Mouse (Mus musculus) MEL (cell line): ENCODE data around the gene Veph1. TPM values are rescaled to one million over a fixed set of nuclear protein-coding genes. Genes with fewer than 3 reads are reported as not detected.

Experiments
- DNase-seq: peaks from one replicate; pipeline ENCODE4 v3.0.0; 2011; ENCODE audit warnings: low read depth, low spot score
- H3K27ac ChIP-seq: 2 replicates; pipeline ENCODE4 v1.5.1; 2012; ENCODE audit warnings: low read depth, mild to moderate bottlenecking, control low read depth, low read length, moderate library complexity; ENCODE audit not compliant: control insufficient read depth
- H3K27me3 ChIP-seq, 2 experiments: fragments of 150-350 bp in 1 of 2; sonication (generic) in 1 of 2; 2 replicates each; pipeline ENCODE4 v1.6.1; 2012; ENCODE audit warnings: low read length in 2 of 2, mild to moderate bottlenecking in 2 of 2, improper control_type of control experiment in 1 of 2, moderate library complexity in 1 of 2; ENCODE audit not compliant: insufficient read depth in 2 of 2, control insufficient read depth in 1 of 2
- H3K36me3 ChIP-seq, 2 experiments: 2 replicates each; pipeline ENCODE4 v1.6.1; 2012 to 2014; ENCODE audit warnings: low read length in 2 of 2, improper control_type of control experiment in 1 of 2, inconsistent platforms in 1 of 2, mild to moderate bottlenecking in 1 of 2; ENCODE audit not compliant: insufficient read depth in 2 of 2, control insufficient read depth in 1 of 2
- H3K4me1 ChIP-seq, 2 experiments: fragments of 150-350 bp in 1 of 2; sonication (generic) in 1 of 2; 2 replicates each; pipeline ENCODE4 v1.6.1; 2012; ENCODE audit warnings: low read length in 2 of 2, improper control_type of control experiment in 1 of 2, mild to moderate bottlenecking in 1 of 2; ENCODE audit not compliant: insufficient read depth in 2 of 2, control insufficient read depth in 1 of 2
- H3K4me3 ChIP-seq, 2 experiments: fragments of 150-350 bp in 1 of 2; sonication (generic) in 1 of 2; 2 replicates each; pipeline ENCODE4 v1.5.1; 2012; ENCODE audit warnings: low read depth in 2 of 2, low read length in 2 of 2, mild to moderate bottlenecking in 2 of 2, moderate library complexity in 2 of 2, control low read depth in 1 of 2, improper control_type of control experiment in 1 of 2; ENCODE audit not compliant: control insufficient read depth in 1 of 2, insufficient read depth in 1 of 2
- H3K79me2 ChIP-seq: 2 replicates; pipeline ENCODE4 v1.6.1; 2012; ENCODE audit warnings: mild to moderate bottlenecking, low read length, moderate library complexity; ENCODE audit not compliant: control insufficient read depth, poor library complexity, insufficient read depth
- H3K9ac ChIP-seq: 2 replicates; pipeline ENCODE4 v1.6.1; 2012; ENCODE audit warnings: low read depth, mild to moderate bottlenecking, control low read depth, low read length, moderate library complexity; ENCODE audit not compliant: control insufficient read depth, poor library complexity, severe bottlenecking
- H3K9me3 ChIP-seq: fragments of 150-350 bp; sonication (generic); replicated peaks from 2 replicates; pipeline ENCODE4 v1.6.1; 2012; ENCODE audit warnings: mild to moderate bottlenecking, low read length, improper control_type of control experiment, moderate library complexity; ENCODE audit not compliant: insufficient read depth
- BHLHE40 ChIP-seq: IDR thresholded peaks from 2 replicates; pipeline ENCODE4 v1.6.1; 2012; ENCODE audit warnings: low read depth, mild to moderate bottlenecking, inconsistent platforms, low read length, improper control_type of control experiment, borderline replicate concordance
- CHD1 ChIP-seq: IDR thresholded peaks from 2 replicates; pipeline ENCODE4 v1.6.1; 2012; ENCODE audit warnings: low read depth, mild to moderate bottlenecking, inconsistent platforms, low read length, improper control_type of control experiment
- CTCF ChIP-seq, 3 experiments: IDR thresholded peaks in 2 of 3; conservative IDR thresholded peaks in 1 of 3; 2 replicates each; pipeline ENCODE4 v1.5.1; 2011 to 2012; ENCODE audit warnings: low read length in 3 of 3, low read depth in 2 of 3, mild to moderate bottlenecking in 2 of 3, improper control_type of control experiment in 1 of 3, inconsistent platforms in 1 of 3, mixed read lengths in 1 of 3, moderate library complexity in 1 of 3; ENCODE audit not compliant: control insufficient read depth in 1 of 3, insufficient read depth in 1 of 3, poor library complexity in 1 of 3, severe bottlenecking in 1 of 3
- EP300 ChIP-seq, 2 experiments: IDR thresholded peaks; 2 replicates each; pipeline ENCODE4 v1.6.1; 2011; ENCODE audit warnings: improper control_type of control experiment in 2 of 2, low read length in 2 of 2, low read depth in 1 of 2, mild to moderate bottlenecking in 1 of 2
- GABPA ChIP-seq: IDR thresholded peaks from 2 replicates; pipeline ENCODE4 v1.6.1; 2012; ENCODE audit warnings: low read depth, mild to moderate bottlenecking, inconsistent platforms, low read length, improper control_type of control experiment, moderate library complexity
- GATA1 ChIP-seq: IDR thresholded peaks from 2 replicates; pipeline ENCODE4 v1.6.1; 2011; ENCODE audit warnings: low read depth, low read length, improper control_type of control experiment
- KAT2A ChIP-seq: conservative IDR thresholded peaks from 2 replicates; pipeline ENCODE4 v1.6.1; 2012; ENCODE audit warnings: low read depth, low read length, improper control_type of control experiment, inconsistent platforms
- MAFK ChIP-seq: IDR thresholded peaks from 2 replicates; pipeline ENCODE4 v1.6.1; 2011; ENCODE audit warnings: low read depth, mild to moderate bottlenecking, low read length, improper control_type of control experiment, borderline replicate concordance
- MAX ChIP-seq: IDR thresholded peaks from 2 replicates; pipeline ENCODE4 v1.6.1; 2011; ENCODE audit warnings: low read length, improper control_type of control experiment
- MXI1 ChIP-seq: IDR thresholded peaks from 2 replicates; pipeline ENCODE4 v1.6.1; 2011; ENCODE audit warnings: mild to moderate bottlenecking, low read depth, low read length, improper control_type of control experiment
- NELFE ChIP-seq: IDR thresholded peaks from 2 replicates; pipeline ENCODE4 v1.6.1; 2011; ENCODE audit warnings: low read depth, low read length, improper control_type of control experiment
- NRF1 ChIP-seq: IDR thresholded peaks from 2 replicates; pipeline ENCODE4 v1.6.1; 2014; ENCODE audit warnings: low read depth, mild to moderate bottlenecking, inconsistent platforms, low read length, improper control_type of control experiment, moderate library complexity; ENCODE audit not compliant: poor library complexity, insufficient read depth, severe bottlenecking
- POLR2A ChIP-seq, 2 experiments: IDR thresholded peaks; 2 replicates each; pipeline ENCODE4 v1.6.1; 2011 to 2012; ENCODE audit warnings: low read length in 2 of 2, mild to moderate bottlenecking in 2 of 2, control low read depth in 1 of 2, improper control_type of control experiment in 1 of 2, low read depth in 1 of 2, moderate library complexity in 1 of 2; ENCODE audit not compliant: control insufficient read depth in 1 of 2, insufficient read depth in 1 of 2, poor library complexity in 1 of 2
- POLR2AphosphoS2 ChIP-seq: IDR thresholded peaks from 2 replicates; pipeline ENCODE4 v1.6.1; 2011; ENCODE audit warnings: low read length, improper control_type of control experiment
- RAD21 ChIP-seq: IDR thresholded peaks from 2 replicates; pipeline ENCODE4 v1.6.1; 2011; ENCODE audit warnings: mild to moderate bottlenecking, low read depth, low read length, improper control_type of control experiment
- SMC3 ChIP-seq: IDR thresholded peaks from 2 replicates; pipeline ENCODE4 v1.6.1; 2011; ENCODE audit warnings: low read depth, low read length, improper control_type of control experiment
- TBP ChIP-seq: IDR thresholded peaks from 2 replicates; pipeline ENCODE4 v1.8.0; 2011; ENCODE audit warnings: low read depth, low read length, improper control_type of control experiment
- UBTF ChIP-seq: IDR thresholded peaks from 2 replicates; pipeline ENCODE4 v1.6.1; 2012; ENCODE audit warnings: low read depth, mild to moderate bottlenecking, inconsistent platforms, low read length, improper control_type of control experiment, moderate library complexity, borderline replicate concordance; ENCODE audit not compliant: insufficient read depth
- USF1 ChIP-seq: IDR thresholded peaks from 2 replicates; pipeline ENCODE4 v1.6.1; 2014; ENCODE audit warnings: low read depth, mild to moderate bottlenecking, inconsistent platforms, low read length, improper control_type of control experiment, moderate library complexity
- USF2 ChIP-seq, 2 experiments: IDR thresholded peaks; 2 replicates each; pipeline ENCODE4 v1.6.1; 2011 to 2012; ENCODE audit warnings: improper control_type of control experiment in 2 of 2, low read length in 2 of 2, borderline replicate concordance in 1 of 2, inconsistent platforms in 1 of 2, low read depth in 1 of 2, mild to moderate bottlenecking in 1 of 2; ENCODE audit not compliant: insufficient read depth in 1 of 2
- ZNF384 ChIP-seq: IDR thresholded peaks from 2 replicates; pipeline ENCODE4 v1.6.1; 2012; ENCODE audit warnings: low read depth, mild to moderate bottlenecking, inconsistent platforms, low read length, improper control_type of control experiment
- polyA plus RNA-seq, 2 experiments: library from polyadenylated mRNA; stranded (reverse) in 1 of 2; unstranded in 1 of 2; fragments of >175 nt in 1 of 2; fragments of >200 nt in 1 of 2; gene quantifications; 2 replicates each; pipeline versions ENCODE4 v1.2.1 to v1.2.4; 2012; ENCODE audit warnings: low replicate concordance in 2 of 2, low read depth in 1 of 2; ENCODE audit not compliant: insufficient read length in 2 of 2, insufficient read depth in 1 of 2, missing spikeins in 1 of 2
- total RNA-seq: library from RNA; depleted of rRNA; stranded (reverse); fragments of 300-350 nt; gene quantifications from 2 replicates; pipeline ENCODE4 v1.2.3, GENCODE M21; 2012

Gene Veph1
- total and polyA plus RNA-seq, 3 experiments: 0.01 TPM; not detected in 2

DNA sequence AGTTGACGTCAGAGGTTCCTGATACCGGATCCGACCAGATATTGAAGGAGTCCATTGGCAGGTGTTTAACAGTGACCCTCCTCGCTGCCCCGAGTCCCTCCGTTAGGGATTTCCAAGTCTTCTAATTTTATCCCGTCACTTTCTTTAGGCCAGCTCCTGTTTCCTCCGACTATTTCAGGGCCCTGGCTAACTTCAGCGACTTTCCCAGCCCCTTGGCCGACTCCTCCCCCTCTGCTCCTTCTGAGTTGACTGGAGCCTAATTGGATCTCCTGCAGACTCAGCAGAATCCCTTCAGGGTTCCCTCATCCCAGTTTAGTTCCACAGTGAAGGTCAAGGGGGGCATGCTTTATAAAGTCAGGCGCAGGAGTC lies 75.4 kb downstream of the Veph1 start:
- DNase-seq: no peak
- H3K27me3 ChIP-seq: peaks cover 0 to 1% of the 10 kb centered on the region in 2 experiments; a peak in 2 of 4 replicates
- no peak for TF ChIP-seq TBP
- no peak for TF ChIP-seq GABPA
- no peak for TF ChIP-seq RAD21
- no peak for TF ChIP-seq CHD1
- TF ChIP-seq EP300 (IDR thresholded peaks at IDR 0.05; ENCODE audit: low read depth in 1 of 2, low read length in 2 of 2): no peak
- no peak for TF ChIP-seq KAT2A

DNA sequence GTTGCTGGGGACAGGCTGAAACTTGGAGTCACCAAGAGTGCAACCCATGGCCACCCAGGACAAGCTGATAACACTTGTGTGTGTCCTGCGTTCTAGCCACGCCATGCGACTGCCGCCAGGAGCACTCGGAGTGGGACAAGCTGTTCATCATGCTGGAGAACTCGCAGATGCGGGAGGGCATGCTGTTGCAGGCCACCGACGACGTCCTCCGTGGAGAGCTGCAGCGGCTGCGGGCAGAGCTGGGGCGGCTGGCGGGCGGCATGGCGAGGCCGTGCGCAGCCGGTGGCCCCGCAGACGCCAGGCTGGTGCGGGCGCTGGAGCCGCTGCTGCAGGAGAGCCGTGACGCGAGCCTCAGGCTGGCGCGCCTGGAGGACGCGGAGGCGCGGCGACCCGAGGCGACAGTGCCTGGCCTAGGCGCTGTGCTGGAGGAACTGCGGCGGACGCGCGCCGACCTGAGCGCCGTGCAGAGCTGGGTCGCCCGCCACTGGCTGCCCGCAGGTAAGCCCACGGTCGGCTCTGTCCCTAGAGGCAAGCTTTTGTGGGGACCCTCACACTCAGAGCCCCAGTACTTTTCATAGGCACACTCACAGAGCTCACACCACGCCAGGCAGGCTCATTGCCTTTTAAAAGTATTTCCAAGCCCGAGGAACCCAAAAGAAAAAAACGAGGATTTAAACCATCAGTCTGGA lies 75.9 kb downstream of the Veph1 start:
- Histone ChIP-seq H3K27me3 (peaks cover 0 to 1% of the 10 kb centered on the region in 2 experiments; a peak in 2 of 4 replicates), H3K9me3 (no peaks in the 10 kb centered on the region), H3K36me3 (no peaks in the 10 kb centered on the region), H3K4me3 (no peak overlapping the region), H3K9ac (no peak overlapping the region), H3K27ac (no peak overlapping the region), H3K79me2 (no peaks in the 10 kb centered on the region), H3K4me1 (no peaks in the 10 kb centered on the region)
- TF ChIP-seq MAX: no peak
- no peak for TF ChIP-seq USF2 (IDR thresholded peaks at IDR 0.05; ENCODE audit: borderline replicate concordance in 1 of 2, insufficient read depth in 1 of 2, low read depth in 1 of 2, low read length in 2 of 2)
- TF ChIP-seq USF1: no peak
- TF ChIP-seq MAFK: no peak
- TF ChIP-seq NRF1: no peak
- DNase-seq: no peak

More for the DNA sequence above, 75.4 kb downstream of the Veph1 start:
- Histone ChIP-seq H3K4me3 (no peak overlapping the region), H3K36me3 (no peaks in the 10 kb centered on the region), H3K4me1 (no peaks in the 10 kb centered on the region), H3K9me3 (no peaks in the 10 kb centered on the region), H3K9ac (no peak overlapping the region), H3K79me2 (no peaks in the 10 kb centered on the region), H3K27ac (no peak overlapping the region)

DNA sequence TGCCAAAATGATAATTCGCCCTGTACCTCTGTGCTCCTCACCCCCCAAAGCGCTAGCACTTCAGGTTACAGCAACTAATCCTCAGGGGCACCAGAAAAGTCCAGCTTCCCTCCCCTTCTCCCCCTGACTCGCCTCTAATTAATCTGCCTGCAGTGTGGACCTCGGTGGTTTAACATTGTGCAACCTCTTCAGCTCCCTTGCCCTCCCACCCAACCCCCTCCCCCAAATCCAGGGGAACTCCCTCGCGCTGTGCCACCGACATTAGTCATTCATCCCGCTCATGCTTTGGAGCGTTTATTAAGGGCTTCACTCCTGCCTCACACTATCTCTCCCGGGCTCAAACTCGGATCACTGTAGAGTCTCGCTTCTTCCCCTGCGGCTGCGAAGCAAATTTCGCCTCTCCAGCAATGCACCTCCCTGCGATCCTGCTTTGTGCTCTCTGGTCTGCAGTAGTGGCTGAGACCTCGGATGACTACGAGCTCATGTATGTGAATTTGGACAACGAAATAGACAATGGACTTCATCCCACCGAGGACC lies 76.9 kb downstream of the Veph1 start, which contains the start of gene Ptx3:
Gene Ptx3 (plus strand): TSS at position 256 of the 537 bp plus-strand sequence.
- H3K9ac ChIP-seq: no peak within 1 kb of the TSS
- no peaks in the 10 kb centered on the region for H3K36me3 ChIP-seq
- H3K4me3 ChIP-seq: no peak within 1 kb of the TSS
- no peaks in the 10 kb centered on the region for H3K4me1 ChIP-seq
- H3K9me3 ChIP-seq: no peaks in the 10 kb centered on the region
- no peak for TF ChIP-seq MAFK
- TF ChIP-seq KAT2A: no peak
- no peak for TF ChIP-seq NELFE
- TF ChIP-seq BHLHE40: no peak
- TF ChIP-seq CTCF (IDR thresholded peaks at IDR 0.05 in 2 of 3, conservative IDR thresholded peaks at IDR 0.05 in 1 of 3; ENCODE audit: control insufficient read depth in 1 of 3, insufficient read depth in 1 of 3, low read depth in 2 of 3, low read length in 3 of 3, poor library complexity in 1 of 3, severe bottlenecking in 1 of 3): no peak
- no peak for TF ChIP-seq POLR2AphosphoS2
- no peak for TF ChIP-seq SMC3
- no peak for TF ChIP-seq POLR2A (IDR thresholded peaks at IDR 0.05; ENCODE audit: control insufficient read depth in 1 of 2, insufficient read depth in 1 of 2, low read depth in 1 of 2, low read length in 2 of 2, poor library complexity in 1 of 2)
- no peak for TF ChIP-seq UBTF
- TF ChIP-seq CHD1: no peak
- no peak for TF ChIP-seq USF1
- TF ChIP-seq MXI1: no peak
- TF ChIP-seq ZNF384: no peak
- TF ChIP-seq GATA1: no peak
- no peak for TF ChIP-seq EP300 (IDR thresholded peaks at IDR 0.05; ENCODE audit: low read depth in 1 of 2, low read length in 2 of 2)
- TF ChIP-seq USF2 (IDR thresholded peaks at IDR 0.05; ENCODE audit: borderline replicate concordance in 1 of 2, insufficient read depth in 1 of 2, low read depth in 1 of 2, low read length in 2 of 2): no peak
- TF ChIP-seq, all 39 proteins: peak for 0
- no peak for DNase-seq
- H3K27ac ChIP-seq: no peak within 1 kb of the TSS
- no peaks in the 10 kb centered on the region for H3K79me2 ChIP-seq
- peaks cover 0 to 1% of the 10 kb centered on the region in 2 experiments; a peak in 2 of 4 replicates for H3K27me3 ChIP-seq
